Mouse (Mus musculus) mammary gland, adult 2 months (tissue): ENCODE results near the gene Ints1. TPM values are rescaled to one million over a fixed set of nuclear protein-coding genes. Genes with fewer than 3 reads are reported as not detected.

ENCODE experiments used
- polyA plus RNA-seq: library from polyadenylated mRNA; depleted of rRNA; stranded (reverse); fragments of >200 nt; gene quantifications from 2 replicates; pipeline ENCODE4 v1.2.3, GENCODE M21; 2012; ENCODE audit warnings: low replicate concordance; rRNA removed

Gene Ints1
- polyA plus RNA-seq: 54.7 and 86.7 TPM in 2 replicates

DNA sequence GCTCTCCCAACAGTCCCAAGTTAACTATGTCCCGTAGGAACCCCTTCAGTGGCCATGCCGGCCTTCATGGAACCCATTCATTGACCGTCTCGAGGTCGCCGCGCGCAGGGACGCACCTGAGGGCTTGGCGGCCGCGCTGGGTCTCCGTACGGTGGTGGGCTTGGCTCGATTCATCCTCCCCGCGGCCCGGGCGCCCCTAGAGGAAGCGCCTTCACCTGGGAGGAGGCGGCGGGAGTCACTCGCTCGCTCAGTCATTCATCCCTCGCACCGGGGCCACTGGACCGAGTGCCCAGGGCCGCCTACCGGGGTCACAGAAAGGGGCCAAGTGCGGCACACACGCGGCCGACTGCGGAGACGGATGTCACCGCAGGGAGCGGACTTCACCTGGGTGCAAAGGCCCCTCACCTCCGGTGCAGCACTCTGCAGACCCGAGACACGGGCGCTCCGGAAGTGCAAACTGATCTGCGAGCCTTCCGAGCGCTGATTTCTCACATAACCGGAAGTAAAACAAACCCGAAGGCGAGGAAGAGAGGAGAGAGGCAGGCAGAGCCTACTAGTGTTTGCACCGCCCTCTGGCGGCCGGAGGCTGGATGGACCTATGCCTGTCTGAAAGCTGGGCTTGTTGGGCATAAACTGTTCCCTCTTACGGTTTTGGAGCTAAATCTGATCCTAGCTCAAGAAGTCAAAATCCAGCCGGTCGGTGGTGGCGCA lies at the start of gene Ints1:
TSS of gene Ints1 (minus strand) at position 459 of the 711 bp plus-strand sequence.

DNA sequence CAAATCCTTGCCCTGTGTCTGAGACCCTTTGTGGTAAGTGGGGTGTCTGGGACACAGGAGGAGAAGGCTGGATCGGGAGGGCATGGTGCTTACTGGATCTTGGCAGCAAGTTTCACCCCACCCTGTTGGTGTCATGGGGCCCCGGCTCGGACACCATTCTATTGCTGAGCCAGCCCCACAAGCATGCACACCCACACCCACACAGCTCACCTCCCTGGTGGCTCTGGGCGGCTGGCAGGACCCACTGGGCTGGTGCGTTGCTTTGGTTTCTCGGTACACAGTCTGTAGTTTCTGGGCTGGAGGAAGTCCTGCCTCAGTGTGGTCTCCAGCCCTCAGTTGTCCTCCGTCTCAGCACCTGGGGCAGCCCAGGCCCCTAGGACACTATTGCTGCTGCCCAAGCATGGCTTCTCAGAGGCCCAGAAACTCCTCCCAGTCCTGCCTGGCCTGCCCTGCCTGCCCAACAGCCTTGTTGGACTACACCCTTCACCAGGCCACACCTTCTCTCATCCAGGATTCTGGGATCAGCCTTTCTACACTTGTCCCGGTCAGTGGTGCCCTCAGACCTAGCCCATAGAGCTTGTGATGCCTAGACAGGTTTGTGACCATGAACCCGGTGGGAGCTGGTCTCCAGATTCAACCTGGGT lies 44.2 kb upstream of the Ints1 start, which contains the start of gene Tmem184a:
TSS of gene Tmem184a (minus strand) at position 380 of the 644 bp plus-strand sequence.

GRCm38 (mm10) chr5:139791227-139792158 lies 16.0 kb upstream of the Ints1 start, which contains the start of gene Mafk:
Mafk (plus strand) TSS chr5:139791513.

DNA sequence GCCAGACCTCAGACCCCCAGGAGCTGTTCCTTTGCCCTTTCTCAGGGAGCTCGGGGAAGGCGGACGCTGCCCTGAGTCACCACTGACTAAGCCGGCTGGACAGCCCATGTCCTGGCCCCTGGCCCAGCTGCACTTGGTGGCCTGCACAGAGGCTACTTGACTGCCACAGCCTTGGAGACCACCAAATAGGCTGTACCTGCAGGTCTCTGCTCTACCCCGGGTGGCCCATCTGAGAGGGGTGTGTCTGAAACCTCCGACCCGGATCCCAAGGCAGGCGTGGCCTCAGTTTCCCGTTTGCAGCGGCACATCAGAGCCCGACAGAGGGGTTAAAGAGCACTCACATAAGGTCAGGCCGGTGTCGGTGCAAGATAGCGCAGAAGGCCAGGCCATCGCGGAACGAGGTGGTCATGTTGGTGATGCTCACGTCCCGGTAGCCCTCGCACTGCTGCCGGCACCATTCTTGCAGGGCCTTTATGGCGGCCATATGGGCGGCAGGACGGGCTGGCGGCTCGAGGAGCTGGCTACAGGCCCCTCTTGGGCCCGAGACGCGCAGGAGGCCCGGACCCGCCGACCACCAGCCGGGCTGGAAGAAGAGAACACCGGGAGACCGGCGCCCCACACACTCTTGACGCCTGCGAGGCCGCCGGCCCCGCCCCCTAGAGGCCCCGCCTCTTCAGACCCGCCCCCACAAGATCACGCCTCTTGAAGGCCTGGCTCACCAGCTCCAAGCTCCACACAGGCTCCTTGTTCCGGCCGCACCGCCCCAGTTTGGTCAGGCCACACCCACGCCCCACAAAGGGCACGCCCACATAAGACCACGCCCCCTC lies 39.6 kb downstream of the Ints1 start, which contains the start of gene Micall2:
TSS of gene Micall2 (minus strand) at position 660 of the 827 bp plus-strand sequence.

Other genes starting within 250 kb of the Ints1 start
- not detected in 2 replicates for gene Uncx, start 232.2 kb downstream of the Ints1 start, polyA plus RNA-seq
- 3.4 and 4.3 TPM in 2 replicates for gene Micall2, start 39.3 kb downstream of the Ints1 start, polyA plus RNA-seq
- gene Mafk, start 15.8 kb upstream of the Ints1 start, polyA plus RNA-seq: 19.6 and 26.6 TPM in 2 replicates
- gene Tmem184a, start 44.2 kb upstream of the Ints1 start, polyA plus RNA-seq: 22.5 and 29.0 TPM in 2 replicates
- gene Gm26938, start 50.7 kb upstream of the Ints1 start, polyA plus RNA-seq: not detected in 2 replicates
- gene Psmg3, start 51.2 kb upstream of the Ints1 start, polyA plus RNA-seq: 20.9 and 22.4 TPM in 2 replicates
- 0.26 and 0.60 TPM in 2 replicates for gene Elfn1, start 132.3 kb upstream of the Ints1 start, polyA plus RNA-seq